Mouse (Mus musculus): ENCODE results near the gene Chat.
A peak's percentile ranks its signal among the peaks of the same experiment; 100 is the strongest.

Chat gene

GRCm38 (mm10) chr14:32465889-32466288 is at the start of gene Chat:
Gene Chat (minus strand): TSS chr14:32465989.
- ATAC-seq (ENCODE audit: low TSS enrichment): no peak

- peak; percentile 93 for ATAC-seq (ENCODE audit: low TSS enrichment)
These were observed 47.7 kb upstream of the Chat start, which contains the start of gene Ercc6 for GRCm38 (mm10) chr14:32513336-32514032. Gene Ercc6 (plus strand): TSS chr14:32513521.

- no peak for ATAC-seq (ENCODE audit: low TSS enrichment)
These were observed 47.1 kb upstream of the Chat start for GRCm38 (mm10) chr14:32512912-32513311.

GRCm38 (mm10) chr14:32509443-32509961 is 43.7 kb upstream of the Chat start:
- ATAC-seq (ENCODE audit: low TSS enrichment): no peak

GRCm38 (mm10) chr14:32508105-32508835 is 42.5 kb upstream of the Chat start:
- no peak for ATAC-seq (ENCODE audit: low TSS enrichment)

GRCm38 (mm10) chr14:32507216-32507615 is 41.4 kb upstream of the Chat start:
- ATAC-seq (ENCODE audit: low TSS enrichment): no peak

- ATAC-seq (ENCODE audit: low TSS enrichment): no peak
These were observed 40.5 kb upstream of the Chat start for GRCm38 (mm10) chr14:32506329-32506728.

GRCm38 (mm10) chr14:32503897-32504296 is 38.1 kb upstream of the Chat start:
- ATAC-seq (ENCODE audit: low TSS enrichment): no peak

- no peak for ATAC-seq (ENCODE audit: low TSS enrichment)
These were observed 37.2 kb upstream of the Chat start for GRCm38 (mm10) chr14:32502764-32503688.

- no peak for ATAC-seq (ENCODE audit: low TSS enrichment)
These were observed 35.5 kb upstream of the Chat start for GRCm38 (mm10) chr14:32501303-32501702.

GRCm38 (mm10) chr14:32496115-32496850 is 30.5 kb upstream of the Chat start:
- no peak for ATAC-seq (ENCODE audit: low TSS enrichment)

- peak; percentile 92 for ATAC-seq (ENCODE audit: low TSS enrichment)
These were observed 26.7 kb upstream of the Chat start for GRCm38 (mm10) chr14:32492521-32492920.

GRCm38 (mm10) chr14:32482061-32482460 is 16.3 kb upstream of the Chat start:
- ATAC-seq (ENCODE audit: low TSS enrichment): peak; percentile 74

GRCm38 (mm10) chr14:32477581-32477980 is 11.8 kb upstream of the Chat start:
- ATAC-seq (ENCODE audit: low TSS enrichment): no peak

GRCm38 (mm10) chr14:32476559-32476958 is 10.8 kb upstream of the Chat start:
- no peak for ATAC-seq (ENCODE audit: low TSS enrichment)

GRCm38 (mm10) chr14:32472996-32473395 is 7.2 kb upstream of the Chat start:
- peak; percentile 99 for ATAC-seq (ENCODE audit: low TSS enrichment)

GRCm38 (mm10) chr14:32467606-32468005 is 1.8 kb upstream of the Chat start:
- no peak for ATAC-seq (ENCODE audit: low TSS enrichment)

GRCm38 (mm10) chr14:32465506-32465870 is 301 bp downstream of the Chat start:
- ATAC-seq (ENCODE audit: low TSS enrichment): no peak

GRCm38 (mm10) chr14:32464601-32465505 is 936 bp downstream of the Chat start, which contains the start of gene Slc18a3:
Gene Slc18a3 (minus strand): TSS chr14:32464850.
- no peak for ATAC-seq (ENCODE audit: low TSS enrichment)

Measured in frontal cortex, adult (tissue).